Mouse (Mus musculus) neural tube, embryonic 15.5 days (tissue): Measurements from ENCODE around the gene Rhbdf2. TPM values are rescaled to one million over a fixed set of nuclear protein-coding genes. Genes with fewer than 3 reads are reported as not detected.

Experiments used
- ATAC-seq: fragments of 200-750 bp; cut with Nextera tagmentation; 2 replicates; pipeline ENCODE4 v1.8.0; 2017; ENCODE audit warnings: mild to moderate bottlenecking, moderate TSS enrichment, moderate library complexity; ENCODE audit not compliant: low FRiP score
- H3K27ac ChIP-seq: fragments of 300-500 bp; sonication (generic); replicated peaks from 2 replicates; pipeline ENCODE4 v1.5.1; 2015; ENCODE audit warnings: mild to moderate bottlenecking, inconsistent platforms
- H3K27me3 ChIP-seq: fragments of 300-500 bp; sonication (generic); replicated peaks from 2 replicates; pipeline ENCODE4 v1.6.1; 2015; ENCODE audit warnings: inconsistent platforms
- H3K36me3 ChIP-seq: fragments of 300-500 bp; sonication (generic); 2 replicates; pipeline ENCODE4 v1.6.1; 2015; ENCODE audit warnings: inconsistent platforms
- H3K4me1 ChIP-seq: fragments of 300-500 bp; sonication (generic); 2 replicates; pipeline ENCODE4 v1.6.1; 2015; ENCODE audit warnings: inconsistent platforms
- H3K4me2 ChIP-seq: fragments of 300-500 bp; sonication (generic); 2 replicates; pipeline ENCODE4 v1.6.1; 2015; ENCODE audit warnings: inconsistent platforms, mild to moderate bottlenecking, moderate library complexity
- H3K4me3 ChIP-seq: fragments of 300-500 bp; sonication (generic); replicated peaks from 2 replicates; pipeline ENCODE4 v1.5.1; 2015; ENCODE audit warnings: mild to moderate bottlenecking, inconsistent platforms
- H3K9ac ChIP-seq: fragments of 300-500 bp; sonication (generic); replicated peaks from 2 replicates; pipeline ENCODE4 v1.6.1; 2015; ENCODE audit warnings: mild to moderate bottlenecking, inconsistent platforms
- H3K9me3 ChIP-seq: fragments of 300-500 bp; sonication (generic); replicated peaks from 2 replicates; pipeline ENCODE4 v1.6.1; 2016; ENCODE audit warnings: inconsistent platforms
- WGBS: fragments of 180-500 bp; shearing (Covaris S2); methylation state at CpG from one replicate; pipeline ENCODE4 v1.1.7; 2015; ENCODE audit warnings: mixed read lengths; 5-methylcytosine and 5-hydroxymethylcytosine counted together
- polyA plus RNA-seq: library from polyadenylated mRNA; unstranded; fragments of >200 nt; fragmentation: Nextera tagmentation; extraction: Ambion mirVana; gene quantifications from 2 replicates; pipeline ENCODE4 v1.2.1, GENCODE M21; 2015

Rhbdf2 gene
- polyA plus RNA-seq, 1 experiment from 2014 or later, result 1.4 TPM

GRCm38 (mm10) chr11:116648213-116648921 is 21.5 kb upstream of the Rhbdf2 start:
- Histone ChIP-seq H3K4me1 (peaks cover 45% of the 10 kb centered on the region), H3K4me3 (no peak overlapping the region), H3K27ac (no peak overlapping the region), H3K9ac (no peak overlapping the region), H3K9me3 (no peaks in the 10 kb centered on the region), H3K27me3 (peaks cover 8% of the 10 kb centered on the region), H3K4me2 (no peak overlapping the region), H3K36me3 (0 out of 2 replicates have a peak, but pooled peaks cover 3% of the 10 kb centered on the region)
- 62% methylated on average over 18 of the region's 18 CpGs for WGBS
- ATAC-seq, result no peak

- no peak for ATAC-seq
- peaks cover 41% of the 10 kb centered on the region for H3K4me1 ChIP-seq
- 75% methylated on average over 11 of the region's 11 CpGs for WGBS
Measured at GRCm38 (mm10) chr11:116647340-116647991, 20.6 kb upstream of the Rhbdf2 start.

GRCm38 (mm10) chr11:116646771-116647170 is 20.0 kb upstream of the Rhbdf2 start:
- Histone ChIP-seq H3K4me2 (no peak overlapping the region), H3K27me3 (peaks cover 3% of the 10 kb centered on the region; the same call in 1 of the 2 replicates), H3K9me3 (no peaks in the 10 kb centered on the region), H3K4me1 (peaks cover 34% of the 10 kb centered on the region), H3K9ac (no peak overlapping the region), H3K36me3 (0 out of 2 replicates have a peak, but pooled peaks cover 3% of the 10 kb centered on the region), H3K4me3 (no peak overlapping the region), H3K27ac (no peak overlapping the region)
- no peak for ATAC-seq
- 93% methylated on average over 7 of the region's 7 CpGs for WGBS

More at GRCm38 (mm10) chr11:116647340-116647991, 20.6 kb upstream of the Rhbdf2 start:
- Histone ChIP-seq H3K27ac (no peak overlapping the region), H3K27me3 (peaks cover 5% of the 10 kb centered on the region; the same call in 1 of the 2 replicates), H3K4me3 (no peak overlapping the region), H3K4me2 (no peak overlapping the region), H3K9me3 (no peaks in the 10 kb centered on the region), H3K36me3 (0 out of 2 replicates have a peak, but pooled peaks cover 3% of the 10 kb centered on the region), H3K9ac (no peak overlapping the region)

DNA sequence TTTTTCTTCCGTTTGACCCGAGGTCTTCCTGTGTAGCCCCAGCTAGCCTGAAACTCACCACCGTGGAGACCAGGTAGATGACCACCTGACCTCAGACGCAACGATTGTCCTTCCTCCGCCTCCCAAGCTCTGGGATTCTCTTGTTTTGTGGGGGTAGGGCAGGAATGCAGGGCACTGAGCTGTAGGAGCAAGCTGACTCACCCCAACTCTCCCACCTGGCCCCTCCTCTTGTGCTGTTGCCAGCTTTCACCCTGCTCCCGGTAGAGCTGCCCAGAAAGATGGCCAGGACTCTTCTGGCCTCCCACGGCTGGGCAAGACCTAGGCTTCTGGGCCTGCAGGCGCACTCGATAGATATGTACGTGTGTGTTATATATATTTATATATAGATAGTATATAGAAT is 19.3 kb upstream of the Rhbdf2 start:
- H3K4me3 ChIP-seq, result no peak overlapping the region
- no peaks in the 10 kb centered on the region for H3K9me3 ChIP-seq
- no peak overlapping the region for H3K4me2 ChIP-seq
- peaks cover 28% of the 10 kb centered on the region for H3K4me1 ChIP-seq
- 0 out of 2 replicates have a peak, but pooled peaks cover 3% of the 10 kb centered on the region for H3K36me3 ChIP-seq
- 79% methylated on average over 11 of the region's 11 CpGs for WGBS
- H3K27me3 ChIP-seq, result peaks cover 2% of the 10 kb centered on the region; the same call in 1 of the 2 replicates
- no peak overlapping the region for H3K27ac ChIP-seq
- no peak overlapping the region for H3K9ac ChIP-seq
- ATAC-seq, result no peak

- Histone ChIP-seq H3K9me3 (no peaks in the 10 kb centered on the region), H3K27ac (no peak overlapping the region), H3K4me1 (peaks cover 24% of the 10 kb centered on the region), H3K36me3 (0 out of 2 replicates have a peak, but pooled peaks cover 3% of the 10 kb centered on the region), H3K4me2 (no peak overlapping the region), H3K4me3 (no peak overlapping the region), H3K9ac (no peak overlapping the region), H3K27me3 (0 out of 2 replicates have a peak, but pooled peaks cover 2% of the 10 kb centered on the region)
- no peak for ATAC-seq
- 74% methylated on average over 8 of the region's 8 CpGs for WGBS
Measured at GRCm38 (mm10) chr11:116645446-116646110, 18.8 kb upstream of the Rhbdf2 start.

- no peak for ATAC-seq
- no peaks in the 10 kb centered on the region for H3K9me3 ChIP-seq
- WGBS, result 54% methylated on average over 21 of the region's 21 CpGs
- 0 out of 2 replicates have a peak, but pooled peaks cover 2% of the 10 kb centered on the region for H3K27me3 ChIP-seq
- H3K4me1 ChIP-seq, result peaks cover 24% of the 10 kb centered on the region
- peak overlapping the region; percentile 28; the same call in 1 of the 2 replicates for H3K9ac ChIP-seq
- H3K27ac ChIP-seq, result peak overlapping the region; percentile 52
- 0 out of 2 replicates have a peak, but pooled peaks cover 3% of the 10 kb centered on the region for H3K36me3 ChIP-seq
- no peak overlapping the region for H3K4me3 ChIP-seq
- peak overlapping the region; percentile 57 for H3K4me2 ChIP-seq
Measured at GRCm38 (mm10) chr11:116644225-116645112, 17.6 kb upstream of the Rhbdf2 start.

GRCm38 (mm10) chr11:116643579-116644224 is 16.9 kb upstream of the Rhbdf2 start:
- no peak for ATAC-seq
- Histone ChIP-seq H3K4me1 (peaks cover 24% of the 10 kb centered on the region), H3K36me3 (0 out of 2 replicates have a peak, but pooled peaks cover 3% of the 10 kb centered on the region), H3K4me3 (peak overlapping the region; percentile 8), H3K27me3 (0 out of 2 replicates have a peak, but pooled peaks cover 2% of the 10 kb centered on the region), H3K27ac (peak overlapping the region; percentile 52), H3K4me2 (peak overlapping the region; percentile 57), H3K9ac (peak overlapping the region; percentile 28), H3K9me3 (no peaks in the 10 kb centered on the region)
- WGBS, result 6% methylated on average over 19 of the region's 19 CpGs

DNA sequence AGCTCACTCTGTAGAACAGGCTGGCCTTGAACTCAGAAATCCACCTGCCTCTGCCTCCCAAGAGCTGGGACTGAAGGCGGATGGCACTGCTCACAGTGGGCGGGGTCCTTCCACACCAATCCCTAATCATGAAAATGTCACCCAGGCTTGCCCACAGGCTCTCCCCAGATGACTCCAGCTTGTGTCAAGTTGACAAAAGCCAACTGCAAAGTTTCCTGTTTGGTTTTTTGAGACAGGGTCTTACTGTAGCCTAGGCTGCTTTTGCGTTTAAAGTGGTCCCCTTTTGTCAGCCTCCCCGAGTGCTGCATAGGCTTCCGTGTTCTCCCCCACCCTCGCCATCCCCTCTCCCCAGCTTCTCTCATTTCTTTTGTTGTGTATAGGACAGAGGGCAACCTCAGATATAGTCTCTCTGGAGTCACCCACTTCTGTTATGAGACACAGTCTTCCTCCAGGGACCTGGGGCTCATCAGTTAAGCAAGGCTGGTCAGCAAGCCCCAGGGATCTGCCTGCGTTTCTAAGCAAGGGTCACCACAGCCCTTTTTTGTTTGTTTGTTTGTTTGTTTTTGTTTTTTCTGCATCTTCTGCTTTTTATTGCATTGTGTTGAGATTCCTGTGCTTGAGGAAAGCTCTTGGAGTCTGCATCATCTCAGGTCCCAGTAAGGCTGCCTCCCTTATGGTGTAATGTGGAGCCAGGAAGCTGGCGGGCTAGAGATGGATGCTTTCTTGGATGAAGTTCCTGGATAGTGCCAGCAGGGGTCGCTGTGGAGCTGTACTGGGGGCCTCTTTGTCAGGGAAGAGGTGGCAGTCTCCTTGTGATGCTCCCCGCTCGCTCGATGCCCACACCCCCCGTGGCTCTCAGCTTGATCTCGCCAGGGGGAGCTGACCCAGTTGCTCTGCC is 16.1 kb upstream of the Rhbdf2 start:
- peak overlapping the region; percentile 52 for H3K27ac ChIP-seq
- peak overlapping the region; percentile 8 for H3K4me3 ChIP-seq
- H3K9me3 ChIP-seq, result no peaks in the 10 kb centered on the region
- no peaks in the 10 kb centered on the region for H3K36me3 ChIP-seq
- peak overlapping the region; percentile 57 for H3K4me2 ChIP-seq
- ATAC-seq, result peak; percentile 81
- 0 out of 2 replicates have a peak, but pooled peaks cover 2% of the 10 kb centered on the region for H3K27me3 ChIP-seq
- H3K4me1 ChIP-seq, result peaks cover 18% of the 10 kb centered on the region
- 36% methylated on average over 14 of the region's 14 CpGs for WGBS
- H3K9ac ChIP-seq, result peak overlapping the region; percentile 28; the same call in 1 of the 2 replicates

GRCm38 (mm10) chr11:116641731-116642130 is 14.9 kb upstream of the Rhbdf2 start:
- H3K4me2 ChIP-seq, result no peak overlapping the region
- no peaks in the 10 kb centered on the region for H3K36me3 ChIP-seq
- H3K4me3 ChIP-seq, result no peak overlapping the region
- no peak overlapping the region for H3K9ac ChIP-seq
- peaks cover 18% of the 10 kb centered on the region for H3K4me1 ChIP-seq
- 71% methylated on average over 3 of the region's 3 CpGs for WGBS
- no peak overlapping the region for H3K27ac ChIP-seq
- H3K27me3 ChIP-seq, result 0 out of 2 replicates have a peak, but pooled peaks cover 2% of the 10 kb centered on the region
- no peaks in the 10 kb centered on the region for H3K9me3 ChIP-seq
- ATAC-seq, result no peak
